Comparison of ENCODE assay signal across 9 mouse cellular contexts in genomic region chr16:20706407-20707055, GRCm38 (mm10). TPM values are rescaled to one million over a fixed set of nuclear protein-coding genes. Genes with fewer than 3 reads are reported as not detected.
DNase-seq lines count a peak whose midpoint lies in the region; ATAC-seq lines count a peak whose summit lies in the region.
"Had no signal": no experiment of that assay in that cellular context is flagged by ENCODE, and none has a peak within 500 bp of the region (broad histone marks: within the 10 kb centered on the region; RNA-seq: fewer than 3 reads in every experiment).

No protein-coding gene starts in this region.

- H3K9ac ChIP-seq in liver, embryonic 15.5 days, result peak overlapping the region; percentile 45; the same call in 1 of the 2 replicates

- ATAC-seq in liver, embryonic 15.5 days (ENCODE audit: insufficient read depth), result peak; percentile 20; the same call in 1 of the 2 replicates

- DNase-seq in cerebellum, adult 8-10 months, result peak; percentile 30
- no peak for DNase-seq in cerebellum, postnatal 4 days (ENCODE audit: low spot score in 2 of 2)
- peak; percentile 34 to 44 for DNase-seq in layer of hippocampus, adult 8-10 months (ENCODE audit: low spot score in 2 of 2)
- DNase-seq in layer of hippocampus, postnatal 25 days (ENCODE audit: extremely low spot score in 1 of 2, low spot score in 1 of 2), result no peak
- DNase-seq in MN1 (ENCODE audit: low spot score), result peak; percentile 54
- no peak for DNase-seq in lung, adult 18-20 months
- DNase-seq in natural killer cell, adult 2 months (ENCODE audit: low spot score in 2 of 2), result no peak
- DNase-seq: lung, postnatal 36 days had no signal

- no peaks in the 10 kb centered on the region for H3K9me3 ChIP-seq in liver, embryonic 15.5 days (replicated peaks)

- H3K36me3 ChIP-seq in liver, embryonic 15.5 days (replicated peaks), result peaks cover 59% of the 10 kb centered on the region

- H3K27ac ChIP-seq in liver, embryonic 15.5 days (replicated peaks), result peak overlapping the region; percentile 91

- H3K4me3 ChIP-seq in liver, embryonic 15.5 days (replicated peaks), result no peak overlapping the region

- H3K4me2 ChIP-seq in liver, embryonic 15.5 days, result peak overlapping the region; percentile 21; the same call in 1 of the 2 replicates

- 74% methylated on average over 2 of the region's 2 CpGs for WGBS in liver, embryonic 15.5 days (ENCODE audit: insufficient replicate concordance)

- H3K4me1 ChIP-seq in liver, embryonic 15.5 days (replicated peaks), result peaks cover 98% of the 10 kb centered on the region

- H3K27me3 ChIP-seq in liver, embryonic 15.5 days, result peaks cover 3% of the 10 kb centered on the region

RNA-seq across cellular contexts. Expression of gene Polr2h, which starts 10.9 kb away (rescaled TPM):
- 10 to 100 TPM; 18.6 to 29.3 (median 22.7) TPM for total RNA-seq in layer of hippocampus, adult 8-10 months (2022)
- 10 to 100 TPM; 24.8 to 26.2 TPM for total RNA-seq in layer of hippocampus, postnatal 25 days (2021)
- polyA plus RNA-seq in liver, embryonic 15.5 days (2015; fragmentation: Nextera tagmentation; extraction: Ambion mirVana), result 36.4 and 39.3 TPM in 2 replicates

RNA-seq across cellular contexts. Expression of gene Clcn2, which starts 11.0 kb away (rescaled TPM):
- total RNA-seq in layer of hippocampus, adult 8-10 months (2022), result 100 to 1,000 TPM in 1 of 4 experiments, 10 to 100 TPM in 3; 83.1 to 103 (median 87.5) TPM
- total RNA-seq in layer of hippocampus, postnatal 25 days (2021), result 10 to 100 TPM; 63.8 to 76.4 TPM
- 9.5 and 13.7 TPM in 2 replicates for polyA plus RNA-seq in liver, embryonic 15.5 days (2015; fragmentation: Nextera tagmentation; extraction: Ambion mirVana)

RNA-seq across cellular contexts. Expression of gene Fam131a, which starts 13.5 kb away (rescaled TPM):
- total RNA-seq in layer of hippocampus, adult 8-10 months (2022), result 100 to 1,000 TPM; 395 to 431 (median 412) TPM
- total RNA-seq in layer of hippocampus, postnatal 25 days (2021), result 100 to 1,000 TPM; 489 to 490 TPM
- polyA plus RNA-seq in liver, embryonic 15.5 days (2015; fragmentation: Nextera tagmentation; extraction: Ambion mirVana), result 1.3 and 1.8 TPM in 2 replicates

RNA-seq across cellular contexts. Expression of gene Chrd, which starts 26.4 kb away (rescaled TPM):
- 100 to 1,000 TPM in 2 of 4 experiments, 10 to 100 TPM in 2; 77.0 to 106 (median 95.3) TPM for total RNA-seq in layer of hippocampus, adult 8-10 months (2022)
- 10 to 100 TPM; 62.2 to 79.5 TPM for total RNA-seq in layer of hippocampus, postnatal 25 days (2021)
- 0.37 and 0.47 TPM in 2 replicates for polyA plus RNA-seq in liver, embryonic 15.5 days (2015; fragmentation: Nextera tagmentation; extraction: Ambion mirVana)

RNA-seq across cellular contexts. Expression of gene Thpo, which starts 27.8 kb away (rescaled TPM):
- total RNA-seq in layer of hippocampus, adult 8-10 months (2022), result 10 to 100 TPM in 3 of 4 experiments, 1 to 10 TPM in 1; 9.9 to 15.1 (median 13.2) TPM
- 10 to 100 TPM in 1 of 2 experiments, 1 to 10 TPM in 1; 9.0 to 14.2 TPM for total RNA-seq in layer of hippocampus, postnatal 25 days (2021)
- 5.0 and 5.6 TPM in 2 replicates for polyA plus RNA-seq in liver, embryonic 15.5 days (2015; fragmentation: Nextera tagmentation; extraction: Ambion mirVana)

Comparison
In these comparisons a context has a peak if more than half of its experiments do, and no peak if none do; other contexts are left out.
1. DNase-seq: peak in cerebellum, adult 8-10 months (single experiment), layer of hippocampus, adult 8-10 months (2 of 2) and MN1 (single experiment); none in cerebellum, postnatal 4 days (0 of 2), layer of hippocampus, postnatal 25 days (0 of 2), lung, adult 18-20 months (0 of 2) and natural killer cell, adult 2 months (0 of 2).